Mouse (Mus musculus) layer of hippocampus, adult 9-11 months (tissue): ENCODE measurements at regions not wholly inside any gene's neighbourhood (a gene's known extent, or its start where the extent isn't known, plus 50 kb on each side); places are given as distances from the start of the nearest gene placed in this dataset.
A peak's percentile ranks its signal among the peaks of the same experiment; 100 is the strongest.

Source experiments
- DNase-seq: peaks from one replicate; pipeline ENCODE4 v3.0.0; 2022

DNA sequence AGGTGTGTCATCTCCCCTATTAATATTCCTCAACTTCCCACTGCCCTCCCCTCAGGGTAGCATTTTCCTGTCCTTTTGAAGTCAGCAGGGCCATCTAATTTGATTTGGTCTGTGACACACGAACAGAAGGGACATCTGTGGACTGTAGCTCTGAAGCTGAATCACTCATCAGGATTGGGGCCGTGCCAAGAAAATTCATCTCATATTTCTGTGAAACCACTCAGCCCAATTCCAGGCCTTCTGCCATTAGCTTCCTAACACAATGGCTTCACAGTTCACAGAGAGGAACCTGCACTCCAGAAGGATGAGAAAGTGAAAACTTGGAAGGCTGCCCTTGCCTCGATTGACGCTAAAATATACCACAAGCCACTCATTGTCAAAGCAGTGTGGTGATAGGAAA is 86.1 kb downstream of the Abhd5 start:
- peak; percentile 73 for DNase-seq

DNA sequence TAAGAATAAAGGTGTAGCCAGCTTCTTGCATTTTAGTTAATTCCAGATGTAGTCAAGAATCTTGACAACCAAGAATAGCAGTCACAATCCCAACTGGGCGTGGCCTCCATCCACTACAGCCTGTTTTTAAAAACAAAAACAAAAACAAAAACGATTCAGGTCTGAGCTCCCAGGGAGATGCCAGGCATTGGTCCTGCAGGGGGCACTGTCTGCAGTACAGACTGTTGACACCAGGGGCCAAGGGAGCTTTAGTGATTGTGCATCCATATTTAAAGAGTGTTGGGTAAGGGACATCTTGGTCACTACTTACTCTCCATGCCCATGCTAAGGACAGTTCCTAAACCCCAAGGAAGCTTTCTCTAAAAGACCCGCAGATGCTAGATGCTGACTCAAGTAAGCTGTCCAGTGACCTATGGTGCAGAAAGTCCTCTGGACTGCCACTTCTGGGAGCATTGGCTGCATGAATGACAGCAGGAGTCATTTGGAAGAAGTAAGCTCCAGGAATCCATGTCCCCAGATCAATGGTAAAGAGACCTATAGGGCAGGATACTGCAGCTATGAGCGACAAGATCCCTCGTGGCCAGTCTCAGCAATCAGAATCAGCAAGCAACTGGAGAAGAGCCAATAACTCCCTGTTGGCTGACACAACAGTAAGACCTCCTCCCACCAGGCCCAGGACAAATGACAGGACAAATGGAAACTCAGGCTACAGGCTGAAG is 95.1 kb downstream of the Abhd5 start:
- DNase-seq, result no peak

DNA sequence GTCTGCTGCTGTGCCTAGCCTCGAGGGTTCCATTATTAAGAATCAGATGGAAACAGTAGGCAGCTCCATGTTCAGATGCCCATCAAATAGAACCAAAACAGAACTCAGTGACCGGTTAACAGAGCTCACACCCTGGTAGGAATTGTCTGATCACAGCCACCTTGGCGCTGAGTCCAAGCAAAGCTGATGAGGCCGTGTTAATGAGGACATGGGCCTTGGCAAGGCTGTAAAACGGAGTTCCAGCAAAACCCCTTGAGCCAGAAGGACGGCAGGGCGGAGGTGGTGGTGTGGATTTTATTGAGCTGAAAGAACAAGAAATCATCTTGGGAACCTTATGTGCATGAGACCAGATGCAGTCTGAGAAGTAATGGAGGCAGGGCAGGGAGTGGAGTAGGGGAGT is 96.2 kb downstream of the Abhd5 start:
- no peak for DNase-seq

DNA sequence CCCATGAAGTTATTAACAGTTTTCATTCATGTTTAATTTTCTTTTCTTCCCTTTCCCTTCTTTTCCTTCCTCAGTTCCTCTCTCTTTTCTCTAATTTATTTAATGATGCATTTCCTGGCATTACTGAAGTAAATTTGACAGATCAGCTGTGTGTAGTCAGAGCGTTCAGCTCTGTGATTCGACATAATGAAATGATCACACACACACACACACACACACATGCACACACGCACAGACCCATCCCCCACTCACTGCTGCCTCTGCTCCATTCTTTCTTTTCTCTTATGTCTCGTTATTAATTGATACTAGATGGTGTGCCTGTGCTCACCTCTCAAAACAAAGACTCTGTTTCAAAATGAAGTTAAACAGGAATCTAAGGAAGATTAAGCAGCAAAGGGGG is 96.9 kb downstream of the Abhd5 start:
- DNase-seq, result no peak

DNA sequence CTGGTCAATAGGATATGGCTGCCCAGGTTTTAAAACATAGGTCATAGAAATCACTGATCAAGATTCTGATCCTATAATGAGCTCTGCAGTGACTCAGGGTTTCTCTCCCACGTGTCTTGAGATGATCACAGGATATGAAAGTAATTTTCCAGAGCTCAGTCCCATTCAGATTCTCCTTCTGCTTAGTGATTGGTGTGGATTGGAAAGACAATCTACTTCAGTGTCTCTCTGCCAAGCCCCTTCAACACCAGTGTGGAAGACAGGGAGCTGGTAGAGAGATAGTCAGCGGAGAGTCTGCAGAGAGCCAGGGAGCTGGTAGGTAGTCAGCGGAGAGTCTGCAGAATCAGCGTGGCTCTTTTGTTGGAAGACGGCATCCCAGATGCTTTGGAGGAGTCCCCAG is 99.1 kb downstream of the Abhd5 start:
- DNase-seq, result no peak

DNA sequence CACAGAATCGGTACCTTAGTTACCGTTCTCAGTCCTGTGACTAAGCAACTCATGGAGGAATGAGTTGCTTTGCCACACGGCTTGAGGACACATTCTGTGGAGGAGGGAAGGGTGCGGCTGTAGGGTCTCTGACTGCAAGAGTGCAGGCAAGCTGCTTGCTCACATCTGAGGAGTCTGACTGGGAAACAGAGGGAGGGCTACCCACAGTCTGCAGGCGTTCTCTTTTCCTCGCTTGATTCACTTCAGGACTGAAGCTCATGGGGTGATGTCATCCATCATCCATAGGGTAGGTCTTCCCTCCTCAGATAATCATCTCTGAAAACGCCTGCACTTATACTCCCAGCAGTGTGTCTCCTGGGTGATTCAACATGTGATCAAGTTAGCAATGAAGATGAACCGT is 103.9 kb downstream of the Abhd5 start:
- DNase-seq, result peak; percentile 18

DNA sequence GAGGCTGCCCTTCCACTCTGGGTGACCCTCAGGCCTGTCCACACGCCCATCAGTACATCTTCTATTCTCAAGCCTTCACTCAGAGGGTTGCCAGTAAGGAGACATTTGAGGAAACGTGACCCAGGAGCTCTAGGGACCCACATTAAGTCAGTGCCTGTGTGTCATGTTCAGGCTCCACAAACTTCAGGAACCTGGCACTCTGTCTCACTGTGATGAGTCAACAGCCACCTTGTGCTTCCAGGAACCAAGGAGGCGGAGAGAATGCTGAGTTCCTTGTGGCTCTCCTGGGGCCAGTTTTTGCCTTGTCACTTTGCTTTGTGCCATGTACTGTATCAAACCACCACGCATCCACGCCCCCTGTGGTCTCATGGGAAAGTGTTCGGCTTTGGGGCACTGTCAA is 104.4 kb downstream of the Abhd5 start:
- DNase-seq, result no peak

DNA sequence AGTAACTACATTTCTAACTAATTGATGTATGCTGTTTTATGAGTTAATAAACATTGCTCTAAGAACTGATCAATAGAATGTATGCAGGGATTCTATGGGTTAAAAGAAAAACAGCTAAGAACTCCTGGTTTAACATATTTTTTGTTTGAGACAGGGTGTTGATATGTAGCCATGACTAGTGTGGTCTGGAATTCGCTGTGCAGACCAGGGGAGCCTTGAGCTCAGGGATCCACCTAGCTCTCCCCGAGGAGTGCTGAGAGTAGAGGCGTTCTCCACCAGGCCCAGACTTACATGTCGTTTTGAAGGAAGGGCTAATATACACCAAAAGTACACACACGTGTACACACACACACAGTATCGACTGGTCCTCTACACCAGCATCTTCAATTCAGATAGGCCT is 108.1 kb downstream of the Abhd5 start:
- no peak for DNase-seq

DNA sequence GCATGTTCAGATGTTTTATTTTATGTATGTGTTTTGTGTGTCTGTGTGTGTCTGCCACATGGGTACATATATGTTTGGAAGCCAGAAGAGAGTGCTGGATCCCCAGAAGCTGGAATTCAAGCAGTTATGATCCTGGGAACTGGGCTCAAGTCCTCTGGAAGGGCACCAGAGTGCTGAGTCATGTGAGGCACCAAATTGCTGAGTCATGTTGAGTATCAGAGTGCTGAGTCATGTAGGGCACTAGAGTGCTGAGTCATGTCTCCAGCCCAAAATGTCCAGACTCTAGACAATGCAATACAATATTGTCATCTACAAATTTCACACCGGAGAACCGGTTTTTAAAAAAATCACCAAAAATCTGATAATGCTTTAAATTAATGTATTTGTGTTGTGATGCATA is 120.1 kb downstream of the Abhd5 start:
- no peak for DNase-seq

DNA sequence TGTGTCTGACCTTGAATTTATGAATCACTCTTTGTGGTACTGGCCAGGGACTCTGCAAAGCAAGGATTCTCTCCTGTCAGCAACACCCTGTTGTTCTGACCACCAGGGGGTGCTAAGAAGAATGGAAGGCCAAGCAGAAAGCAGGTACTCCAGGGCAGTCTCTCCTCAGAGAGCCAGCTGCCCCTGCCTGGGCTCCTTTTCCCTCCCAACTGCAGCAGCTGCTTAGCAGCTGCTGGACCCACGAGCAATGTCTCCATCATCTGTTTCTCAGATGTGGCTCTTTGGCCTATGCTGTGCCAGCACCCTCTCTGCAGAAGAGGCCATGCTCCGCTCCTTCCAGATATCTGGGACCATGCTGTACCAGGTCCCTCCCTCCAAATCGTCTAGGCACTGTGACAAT is 124.9 kb downstream of the Abhd5 start:
- DNase-seq, result peak; percentile 32

DNA sequence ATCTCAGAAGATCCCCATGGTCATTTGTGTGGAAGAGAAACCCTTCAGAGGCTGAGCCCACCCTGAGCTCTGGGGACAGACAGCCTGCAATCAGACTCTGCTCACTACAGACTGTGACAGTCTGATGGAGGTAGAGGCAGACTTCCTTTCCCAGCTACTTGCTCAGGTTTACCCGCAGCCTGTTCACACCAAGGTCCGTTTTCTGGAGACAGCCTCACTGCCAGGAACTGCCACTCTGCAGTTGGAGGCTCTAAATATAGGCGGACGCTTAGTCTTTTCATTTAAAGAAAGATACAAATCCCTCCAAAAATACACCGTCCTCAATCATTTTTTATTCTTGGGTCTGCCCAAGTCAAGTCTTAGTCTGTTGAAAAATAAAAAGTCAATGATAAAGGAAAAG is 135.6 kb downstream of the Abhd5 start:
- DNase-seq, result no peak

DNA sequence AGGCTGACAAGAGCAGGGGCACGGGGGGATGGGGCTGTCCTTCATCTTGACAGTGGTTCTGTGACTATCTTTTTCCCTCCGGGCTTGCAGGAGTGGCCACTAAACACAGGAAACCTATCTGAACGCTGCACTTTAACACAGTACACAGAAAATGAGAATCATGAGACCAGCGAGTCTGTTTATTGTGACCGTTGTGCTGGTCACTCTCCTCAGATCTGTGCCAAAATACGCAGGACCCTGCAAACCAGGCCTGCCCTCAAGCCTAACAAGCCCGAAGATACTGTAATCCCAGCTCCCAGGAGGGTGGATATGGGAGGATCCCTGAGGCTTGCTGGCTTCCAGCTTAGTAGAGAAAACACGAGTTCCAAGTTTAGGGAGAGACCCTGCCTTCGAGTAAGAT is 143.3 kb downstream of the Abhd5 start:
- DNase-seq, result no peak

DNA sequence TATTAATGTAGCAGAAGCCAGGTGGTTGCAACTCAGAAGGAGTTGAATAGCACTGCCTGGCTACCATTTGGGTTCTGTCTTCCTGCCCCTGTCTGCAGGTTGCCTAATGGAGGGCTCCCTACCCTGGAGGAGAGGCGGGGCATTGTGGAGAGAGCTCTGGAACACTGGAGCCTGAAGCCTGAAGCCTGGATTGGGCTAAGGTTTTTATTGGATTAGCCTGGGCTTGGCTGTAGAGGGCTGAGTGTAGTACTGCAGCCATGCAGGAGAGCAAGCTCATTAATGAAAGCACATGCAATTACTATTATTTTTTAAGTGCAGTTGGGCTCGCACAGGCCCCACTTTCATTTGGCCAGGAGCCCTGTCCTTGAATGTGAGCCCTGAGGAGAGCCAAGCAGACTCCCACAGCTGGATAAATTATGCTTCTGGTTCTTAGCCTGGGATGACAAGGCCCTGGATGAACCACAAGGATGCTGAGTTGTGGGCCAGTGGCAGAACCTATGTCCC is 145.1 kb downstream of the Abhd5 start:
- DNase-seq, result no peak

DNA sequence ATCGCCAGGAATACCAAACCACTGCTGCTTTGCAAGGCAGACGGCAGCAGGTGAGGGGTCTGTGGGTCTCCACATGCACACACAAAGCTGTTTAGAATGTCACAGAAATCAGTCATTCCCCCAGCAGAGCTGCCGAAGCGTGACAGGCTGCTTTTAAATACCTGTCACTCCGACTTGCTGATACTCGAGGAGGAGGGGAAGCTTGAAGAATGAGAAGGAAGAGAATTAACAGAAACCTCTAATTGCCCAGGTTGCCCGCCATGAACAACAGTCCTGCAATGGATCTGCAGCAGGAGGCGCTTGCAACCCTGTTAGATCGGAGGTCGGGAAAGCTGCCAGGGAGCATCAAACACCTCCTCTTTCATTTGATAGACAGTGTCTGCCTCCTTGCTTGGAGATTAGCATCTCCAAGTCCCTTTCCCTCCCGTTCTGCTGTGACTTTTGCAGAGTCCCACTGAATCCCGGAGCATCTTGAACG is 150.5 kb downstream of the Abhd5 start:
- DNase-seq, result peak; percentile 10

DNA sequence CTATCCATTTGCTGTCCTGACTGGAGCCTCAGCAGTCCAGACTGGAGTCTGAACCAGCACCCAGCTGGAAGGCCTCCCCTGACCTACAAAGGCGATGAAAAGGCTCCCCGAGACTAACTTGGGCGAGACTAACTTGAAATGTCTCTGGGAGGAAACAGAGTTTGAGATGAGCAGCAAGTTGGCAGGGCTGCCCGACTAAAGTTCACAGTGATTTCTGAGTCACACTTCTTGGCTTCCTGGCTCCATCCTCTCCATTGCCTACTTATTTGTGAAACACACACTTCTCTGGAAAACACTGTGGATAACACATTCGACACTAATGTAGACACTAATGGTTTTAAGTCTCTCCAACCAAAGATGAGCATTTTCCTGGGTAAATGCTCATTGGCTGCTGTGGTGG is 170.2 kb downstream of the Abhd5 start:
- DNase-seq, result no peak

DNA sequence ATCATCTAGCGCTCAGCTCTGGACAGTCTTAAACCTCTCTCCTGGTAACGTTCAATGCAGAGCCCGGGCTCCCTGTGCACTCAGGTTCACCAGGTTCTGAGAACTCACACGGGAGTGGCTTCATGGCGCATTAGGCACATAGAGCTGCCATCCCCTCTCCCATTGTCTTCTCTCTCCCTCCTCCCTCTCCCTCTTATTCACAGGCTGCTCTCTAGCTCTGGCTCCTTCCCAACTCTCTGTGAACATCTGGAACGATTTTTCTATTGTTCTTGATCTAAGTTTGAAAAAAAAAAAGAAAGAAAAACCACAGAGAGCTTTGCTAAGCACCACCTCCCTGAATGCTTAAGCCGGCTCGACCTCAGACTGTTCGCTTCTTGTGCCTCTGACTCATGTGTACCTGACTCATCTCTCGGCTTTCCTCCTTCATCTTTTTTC is 174.2 kb downstream of the Abhd5 start:
- no peak for DNase-seq

DNA sequence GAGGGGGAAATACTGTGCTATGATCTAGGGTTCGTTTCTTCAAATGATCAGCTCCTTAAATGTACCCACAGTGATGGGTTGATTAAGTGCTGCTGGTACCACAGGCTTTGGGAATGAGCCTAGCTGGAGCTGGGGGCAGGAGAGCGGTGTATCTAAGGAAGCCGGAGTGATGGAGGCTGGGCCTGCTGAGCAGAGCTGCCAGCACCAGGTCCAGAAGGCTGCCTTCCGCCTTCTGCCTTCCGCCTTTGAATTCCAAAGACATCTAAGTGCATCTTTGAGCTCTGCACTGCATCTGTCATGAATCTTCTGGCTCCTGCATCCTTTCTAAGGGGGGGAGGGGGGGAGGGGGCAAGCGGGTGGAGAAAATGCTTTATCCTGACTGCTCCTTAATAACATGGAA is 176.9 kb downstream of the Abhd5 start:
- peak; percentile 41 for DNase-seq

DNA sequence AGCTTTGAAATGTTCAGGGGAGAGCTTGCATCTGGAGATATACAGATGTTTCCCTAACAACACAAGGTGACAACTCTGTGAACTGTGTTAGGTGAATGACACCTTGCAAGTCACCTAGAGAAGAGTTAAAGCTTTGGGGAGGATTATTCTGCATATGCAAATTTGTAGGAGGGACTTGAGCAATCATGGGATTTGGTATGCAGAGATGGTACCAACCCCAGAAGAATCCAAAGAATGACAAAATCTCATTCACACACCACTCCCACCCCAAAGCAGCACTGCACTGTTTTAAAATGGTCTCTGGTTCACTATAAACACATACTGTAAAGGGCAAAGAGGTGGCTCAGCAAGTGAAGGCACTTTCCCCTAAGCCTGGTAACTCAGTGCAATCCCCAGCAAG is 178.3 kb downstream of the Abhd5 start:
- no peak for DNase-seq

DNA sequence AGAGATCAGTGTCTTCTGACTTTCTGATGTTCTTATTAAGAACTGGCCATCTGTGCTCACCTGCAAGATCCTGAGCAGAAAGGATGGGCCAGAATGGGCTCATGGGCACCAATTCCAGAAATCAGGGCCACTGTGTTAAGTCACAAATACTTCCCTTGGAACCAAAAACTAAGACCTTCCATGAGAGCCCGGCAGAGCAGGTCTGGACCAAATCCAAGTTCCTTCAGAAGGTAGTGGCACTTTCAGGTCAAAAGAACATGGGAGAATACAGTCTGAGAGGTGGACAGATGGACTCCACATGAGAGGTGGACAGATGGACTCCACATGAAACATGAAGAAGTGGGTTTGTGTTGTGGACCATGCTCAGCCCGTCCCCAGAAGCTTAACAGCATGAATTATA is 180.4 kb downstream of the Abhd5 start:
- no peak for DNase-seq

DNA sequence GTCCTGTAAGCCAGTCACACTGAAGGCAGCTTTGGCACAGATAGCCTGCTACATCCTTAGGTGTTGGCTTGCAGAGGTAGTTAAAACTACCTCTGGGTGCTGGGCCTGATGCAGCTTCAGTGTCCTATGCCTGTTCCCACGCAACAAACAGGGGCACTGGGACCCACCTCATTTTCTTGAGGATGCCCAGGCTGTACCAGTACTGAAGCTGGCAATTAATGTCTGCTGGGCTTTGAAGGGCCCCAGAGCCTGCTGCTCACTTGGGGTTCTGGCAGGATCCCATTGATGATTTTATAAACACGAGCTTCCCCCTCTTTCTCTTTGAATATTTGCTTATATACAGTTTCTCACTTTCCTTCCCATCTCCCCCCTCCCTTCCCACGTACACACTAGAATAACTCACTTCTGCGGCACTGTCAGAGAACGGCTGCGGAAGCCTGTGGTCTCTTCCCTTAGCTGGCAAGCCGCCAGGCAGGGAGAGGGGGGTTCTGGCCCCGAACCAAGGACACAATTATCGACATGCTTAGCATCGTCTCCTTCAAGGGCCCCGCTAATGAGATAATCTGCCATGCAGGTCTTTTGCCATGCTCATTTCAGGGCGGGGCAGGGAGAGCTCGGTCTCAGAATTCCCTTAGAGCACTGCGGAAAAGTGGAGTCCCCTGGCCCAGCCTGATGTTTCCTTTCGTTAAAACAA is 182.9 kb downstream of the Abhd5 start:
- DNase-seq, result peak; percentile 24

DNA sequence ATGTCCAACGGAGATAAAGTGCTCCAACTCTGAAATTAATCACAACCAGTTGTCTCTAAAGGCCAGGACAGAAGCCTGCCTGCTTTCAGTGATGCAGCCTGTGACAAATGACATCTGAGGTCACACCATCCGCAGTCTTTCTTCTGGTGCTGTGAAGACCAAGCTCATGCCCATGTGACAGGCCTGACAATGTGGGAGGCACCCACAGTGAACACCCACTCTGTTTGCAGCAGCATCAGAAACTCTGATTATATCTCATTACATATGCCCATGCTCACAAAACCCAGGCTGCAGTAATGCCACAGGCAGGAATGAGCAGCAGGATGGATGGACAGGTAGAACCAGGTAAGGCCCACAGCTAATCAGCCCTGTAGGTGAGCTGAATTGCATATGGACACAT is 183.6 kb downstream of the Abhd5 start:
- peak; percentile 7 for DNase-seq

DNA sequence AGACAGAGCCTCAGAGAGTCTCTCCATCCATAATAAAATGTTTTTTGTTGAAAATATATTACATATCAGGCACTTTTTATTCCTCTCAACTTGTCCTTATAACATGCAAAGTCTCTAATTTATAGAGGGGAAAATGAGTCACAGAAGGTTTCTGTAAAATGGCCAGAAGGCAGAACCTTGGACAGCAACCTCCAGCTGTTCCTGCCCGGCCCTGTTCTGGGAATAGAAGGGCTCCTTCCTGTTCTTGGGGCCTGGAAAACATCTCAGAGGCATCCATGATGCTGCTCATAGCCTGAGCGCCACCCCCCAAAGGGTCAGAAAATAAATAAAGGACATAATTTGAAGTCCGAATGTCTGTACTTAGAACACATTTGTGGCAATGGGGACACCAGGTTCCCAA is 188.7 kb downstream of the Abhd5 start:
- DNase-seq, result no peak

DNA sequence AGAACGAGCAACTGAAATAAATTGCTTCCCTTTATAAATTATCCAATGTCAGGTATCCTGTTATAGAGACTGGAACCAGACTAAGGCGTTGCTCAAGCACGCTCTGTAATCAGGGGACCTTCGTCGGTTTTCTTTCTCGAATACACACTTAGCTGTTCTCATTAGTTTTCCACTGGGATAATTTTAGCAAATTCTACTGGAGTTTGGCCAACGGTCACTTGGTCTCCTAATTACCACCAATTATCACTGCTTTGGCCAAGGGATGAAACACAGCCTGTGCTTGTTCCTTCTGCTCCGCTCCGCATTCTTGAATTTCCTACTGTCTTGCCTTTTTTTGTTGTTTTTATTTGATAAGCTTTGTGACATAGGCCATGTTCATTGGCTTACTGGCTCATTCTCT is 191.1 kb upstream of the Topaz1 start:
- no peak for DNase-seq

DNA sequence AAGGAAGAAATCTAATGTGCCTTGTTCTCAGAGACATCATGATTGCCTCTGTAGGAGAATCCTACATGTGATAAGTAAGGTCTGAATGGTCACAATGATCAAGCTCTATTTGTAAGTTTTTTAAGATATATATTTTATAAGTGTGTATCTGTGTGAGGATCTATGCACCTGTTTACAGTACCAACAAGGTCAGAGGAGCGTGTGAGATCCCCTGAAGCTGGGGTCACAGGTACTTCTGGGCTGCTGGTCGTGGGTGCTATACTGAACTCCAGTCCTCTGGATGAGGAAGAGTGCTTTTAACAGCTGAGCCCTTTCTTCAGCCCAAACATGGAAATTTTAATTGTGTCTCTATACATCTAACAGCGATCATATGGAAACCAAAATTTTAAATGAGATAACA is 181.1 kb upstream of the Topaz1 start:
- DNase-seq, result no peak
